Mouse (Mus musculus): Measurements from ENCODE around the gene Mrgpra4.

DNA sequence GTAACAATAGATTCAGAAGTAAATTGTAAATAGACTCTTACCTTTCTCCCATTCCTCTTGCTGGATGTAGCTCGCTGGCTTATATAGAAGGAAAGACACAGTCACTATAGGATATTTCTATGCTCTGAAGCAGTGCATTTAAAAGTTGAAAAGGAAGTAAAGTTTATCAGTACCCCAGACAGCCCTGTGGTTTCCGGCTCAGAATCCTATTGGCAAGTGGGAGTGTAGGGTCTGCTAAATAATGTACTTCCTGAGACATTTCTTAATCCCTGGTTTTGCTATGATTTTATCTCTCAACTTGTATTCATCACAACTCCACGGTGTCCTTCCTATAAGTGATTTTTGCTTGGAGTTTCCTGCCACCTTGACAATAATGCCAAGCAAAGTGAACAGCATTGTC is 13.8 kb upstream of the Mrgpra4 start:
- no peak for TF ChIP-seq CTCF (IDR thresholded peaks at IDR 0.05; ENCODE audit: insufficient read depth, low read depth, low read length)
- no peak for TF ChIP-seq POLR2A (IDR thresholded peaks at IDR 0.05; ENCODE audit: insufficient read depth, low read depth, low read length)
